Mouse (Mus musculus) liver, adult (tissue): ENCODE measurements around the gene Mta3.
A peak's percentile ranks its signal among the peaks of the same experiment; 100 is the strongest.

Experiments
- GATA4 ChIP-seq: IDR thresholded peaks from 2 replicates; pipeline ENCODE4 v1.6.1; 2014; ENCODE audit warnings: mild to moderate bottlenecking, low read length; ENCODE audit not compliant: insufficient replicate concordance

Gene Mta3

DNA sequence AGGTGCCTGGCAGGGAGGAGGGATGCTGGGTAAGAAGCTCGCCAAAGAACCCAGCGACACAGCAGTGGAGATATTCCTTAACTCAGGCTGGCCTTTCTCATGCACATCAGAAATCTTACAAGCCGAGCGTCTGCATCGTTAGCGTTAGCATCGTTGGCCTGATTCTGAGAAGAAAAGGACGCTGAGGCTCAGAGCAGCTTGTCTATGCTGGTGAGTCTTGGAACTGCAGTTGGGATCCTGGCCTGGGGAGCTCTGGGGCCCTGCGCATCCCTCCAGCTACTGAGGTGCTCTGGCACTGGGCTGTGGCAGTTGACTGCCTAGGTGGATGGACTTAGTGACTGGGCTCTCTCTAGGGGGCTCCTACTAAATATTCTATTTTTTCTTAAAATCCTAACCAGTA is 133.2 kb downstream of the Mta3 start:
- no peak for TF ChIP-seq GATA4

- peak; percentile 41; the same call in 1 of the 2 replicates for TF ChIP-seq GATA4
These were observed 135.0 kb downstream of the Mta3 start for GRCm38 (mm10) chr17:83841011-83841410.

- no peak for TF ChIP-seq GATA4
These were observed 137.8 kb downstream of the Mta3 start for GRCm38 (mm10) chr17:83843780-83844179.

- TF ChIP-seq GATA4: no peak
These were observed 139.6 kb downstream of the Mta3 start for GRCm38 (mm10) chr17:83845538-83845937.

DNA sequence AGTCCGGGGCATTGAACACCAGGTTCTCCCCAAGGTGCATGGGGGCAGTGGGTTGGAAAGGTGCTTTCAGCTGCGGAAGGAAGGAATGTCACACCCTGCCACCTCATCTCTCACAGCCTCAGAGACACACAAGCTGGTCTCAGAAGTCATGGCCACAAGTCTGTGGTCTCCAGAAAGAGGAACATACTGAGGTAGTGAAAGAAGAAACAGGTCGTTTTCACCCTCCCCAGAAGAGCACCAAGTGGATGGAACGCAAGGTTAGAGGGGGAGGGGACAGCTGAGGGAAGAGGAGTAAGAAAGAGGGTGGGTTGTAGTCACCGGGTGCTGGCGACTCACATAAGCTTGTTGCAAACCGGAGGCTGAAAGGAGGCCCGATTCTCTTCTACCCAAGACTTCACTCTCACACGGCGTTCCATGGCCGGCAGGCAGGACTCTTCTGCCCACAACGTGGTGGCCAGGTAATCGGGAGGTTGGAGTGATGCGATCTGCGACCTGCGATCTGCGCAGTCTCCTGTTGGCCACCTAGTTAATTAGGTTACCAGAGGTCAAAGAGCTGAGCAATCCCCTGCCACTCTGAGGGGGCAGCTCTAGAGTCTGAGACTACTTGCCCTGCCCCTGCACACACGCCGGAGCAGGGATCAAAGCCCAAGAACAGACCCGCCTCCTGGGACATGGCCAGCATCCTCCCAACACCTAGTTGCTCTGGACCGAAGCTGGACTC is 140.5 kb downstream of the Mta3 start:
- no peak for TF ChIP-seq GATA4

DNA sequence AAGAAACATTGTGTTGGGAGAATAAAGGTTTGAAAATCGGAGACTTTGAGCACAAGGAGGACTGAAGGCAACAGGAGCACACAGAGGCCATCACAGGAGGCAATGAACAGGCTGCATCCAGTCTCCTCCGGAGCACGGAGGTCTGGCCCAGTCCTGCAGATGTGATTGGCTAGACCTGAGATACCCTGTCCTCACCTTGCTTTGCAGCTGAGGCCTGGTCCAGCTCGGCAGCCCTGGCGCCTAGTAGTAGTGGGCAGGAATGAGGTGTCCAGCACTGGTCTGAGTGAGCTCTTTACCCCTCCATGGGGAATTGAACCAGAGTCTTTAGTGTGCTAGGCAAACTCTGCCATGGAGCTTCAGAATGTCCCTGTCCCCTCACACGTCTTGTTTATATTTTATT is 141.1 kb downstream of the Mta3 start:
- no peak for TF ChIP-seq GATA4

- no peak for TF ChIP-seq GATA4
These were observed 141.9 kb downstream of the Mta3 start, which contains the start of gene Haao for GRCm38 (mm10) chr17:83847815-83848214. Gene Haao, minus strand, starts transcription at chr17:83847963.

GRCm38 (mm10) chr17:83848482-83848881 is 142.5 kb downstream of the Mta3 start:
- no peak for TF ChIP-seq GATA4

DNA sequence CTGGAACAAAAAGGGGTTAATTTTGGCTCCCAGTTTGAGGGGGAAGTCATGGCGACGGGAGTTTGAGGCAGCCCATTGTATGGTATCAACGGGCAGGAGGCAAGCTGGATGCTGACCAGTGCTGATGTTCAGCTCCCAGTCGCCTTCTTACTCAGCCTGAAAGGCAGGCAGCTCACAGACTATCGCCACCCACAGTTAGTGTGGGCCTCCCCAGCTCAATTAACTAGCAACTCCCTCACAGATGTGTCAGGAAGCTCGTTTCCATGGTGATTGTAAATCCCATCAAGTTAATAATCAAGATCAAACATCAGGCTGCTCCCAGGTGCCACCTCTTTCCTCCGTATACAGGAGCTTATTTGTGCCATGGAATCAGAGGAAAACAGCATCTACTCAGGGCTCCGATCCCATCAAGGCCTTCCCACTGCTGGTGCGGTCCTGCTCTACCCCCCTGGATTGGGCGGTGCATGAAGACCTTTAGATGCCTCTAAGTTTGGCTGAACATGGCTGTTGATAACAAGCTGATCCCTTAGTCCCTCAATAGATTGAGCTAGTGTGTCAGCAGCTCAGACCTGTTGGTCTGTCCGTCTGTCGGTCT is 143.2 kb downstream of the Mta3 start:
- TF ChIP-seq GATA4: no peak

- TF ChIP-seq GATA4: no peak
These were observed 143.8 kb downstream of the Mta3 start for GRCm38 (mm10) chr17:83849717-83850116.

GRCm38 (mm10) chr17:83850458-83850857 is 144.5 kb downstream of the Mta3 start:
- TF ChIP-seq GATA4: no peak

- TF ChIP-seq GATA4: no peak
These were observed 144.9 kb downstream of the Mta3 start for GRCm38 (mm10) chr17:83850864-83851263.

GRCm38 (mm10) chr17:83853831-83854230 is 147.9 kb downstream of the Mta3 start:
- TF ChIP-seq GATA4: no peak

GRCm38 (mm10) chr17:83854284-83854918 is 148.4 kb downstream of the Mta3 start:
- TF ChIP-seq GATA4: no peak

GRCm38 (mm10) chr17:83858413-83858812 is 152.4 kb downstream of the Mta3 start:
- TF ChIP-seq GATA4: no peak

GRCm38 (mm10) chr17:83859639-83860038 is 153.7 kb downstream of the Mta3 start:
- TF ChIP-seq GATA4: no peak
